Mouse (Mus musculus): ENCODE measurements around the gene Acad11. TPM values are rescaled to one million over a fixed set of nuclear protein-coding genes. Genes with fewer than 3 reads are reported as not detected.
A peak's percentile ranks its signal among the peaks of the same experiment; 100 is the strongest.

Acad11 gene
- polyA plus RNA-seq, 1 experiment from 2014 or later: 24.7 TPM

DNA sequence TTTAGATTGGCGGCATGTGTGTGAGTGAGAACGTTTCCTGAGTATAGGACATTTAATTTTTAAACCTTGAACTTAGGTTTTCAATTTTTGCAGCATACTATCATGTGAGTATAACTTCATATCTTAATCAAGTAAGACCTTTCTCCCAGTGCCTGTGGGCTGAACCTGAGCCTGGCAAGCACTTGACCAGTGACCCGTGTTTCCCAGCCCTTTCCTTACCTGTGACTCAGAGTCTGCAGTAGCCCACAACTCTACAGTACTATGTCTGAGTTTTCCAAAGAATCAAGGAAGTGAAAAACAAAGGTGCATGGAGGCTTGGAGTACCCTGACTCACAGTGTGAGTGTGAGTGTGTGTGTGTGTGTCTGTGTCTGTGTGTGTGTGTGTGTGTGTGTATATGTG lies 16.9 kb downstream of the Acad11 start:
- CTCF ChIA-PET: no interaction called here
- in situ Hi-C loops (cut with MboI; ENCODE audit: low pct_unique_long_range_greater_than_20kb): no loop called here
- POLR2A ChIA-PET: no interaction called here
- H3K27me3 ChIP-seq: no peaks in the 10 kb centered on the region
- DNase-seq (ENCODE audit: low read depth, low spot score): no peak
- no peak for ATAC-seq
- no peak for TF ChIP-seq CTCF (IDR thresholded peaks at IDR 0.05)

DNA sequence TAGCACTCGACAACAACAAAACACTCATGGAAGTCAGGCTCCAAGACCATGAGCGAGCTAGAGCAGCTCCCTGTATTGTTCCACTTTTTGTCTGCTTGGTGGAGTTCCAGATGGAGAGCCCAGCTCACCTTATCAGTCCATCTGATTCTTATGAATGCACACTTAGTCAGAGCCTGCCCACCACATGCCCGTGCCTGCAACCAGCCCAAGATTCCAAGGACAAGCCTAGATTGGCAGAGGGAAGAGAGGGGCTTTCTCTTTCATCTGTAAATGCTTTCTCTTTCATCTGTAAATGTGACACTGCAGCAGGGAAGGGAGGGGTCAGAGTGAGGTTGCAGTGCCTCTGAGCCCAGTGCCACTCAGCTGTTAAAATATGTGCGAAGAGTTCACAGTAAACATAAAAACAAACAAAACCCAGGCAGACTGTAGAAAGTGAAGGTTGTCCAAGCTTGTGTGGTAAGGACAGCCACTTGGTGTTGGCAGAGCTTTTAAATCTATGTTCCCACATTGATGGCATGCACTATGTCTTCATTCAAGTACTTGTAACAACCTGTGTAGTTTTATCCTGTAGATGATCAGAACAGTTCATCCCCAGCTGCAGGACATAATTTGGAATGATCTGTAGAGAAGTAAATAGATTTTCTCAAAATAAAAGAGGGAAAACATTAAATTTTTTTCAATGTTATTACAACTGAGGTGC lies 22.7 kb downstream of the Acad11 start:
- no peak for ATAC-seq
- DNase-seq (ENCODE audit: low read depth, low spot score): no peak

DNA sequence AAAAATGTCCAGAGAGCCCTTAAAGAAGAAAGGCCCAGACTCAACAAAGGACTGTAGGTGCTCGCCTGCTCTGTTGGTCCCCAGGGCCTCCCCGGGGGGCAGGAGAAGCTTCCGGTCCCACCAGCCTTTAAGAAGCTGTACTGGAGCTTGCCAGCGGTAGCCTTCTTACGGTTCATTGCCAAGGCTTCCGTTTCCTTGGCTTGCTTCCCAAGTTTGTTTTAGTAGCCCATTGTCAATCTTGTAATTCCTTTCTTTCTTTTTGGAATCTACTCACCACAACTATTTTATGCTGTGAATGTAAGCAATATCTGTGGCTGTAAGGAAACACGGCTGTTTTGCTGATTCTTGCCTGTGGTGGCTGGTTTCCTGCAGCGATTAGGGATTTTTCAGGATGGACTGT lies 25.4 kb downstream of the Acad11 start:
- DNase-seq (ENCODE audit: low read depth, low spot score): no peak
- ChIA-PET CTCF (interaction anchor here (1.3 kb wide), 1 partner anchor 13 kb away, joined by 8 read pairs; no protein-coding TSS in a partner anchor), POLR2A (interaction anchor here (0.7 to 1.3 kb wide), 3 partner anchors 11 to 41 kb away, joined by 3 to 6 read pairs (median 3); no protein-coding TSS in a partner anchor)
- TF ChIP-seq CTCF (IDR thresholded peaks at IDR 0.05): no peak
- in situ Hi-C loops (cut with MboI; ENCODE audit: low pct_unique_long_range_greater_than_20kb): no loop called here
- no peaks in the 10 kb centered on the region for H3K27me3 ChIP-seq
- ATAC-seq: peak; percentile 54

More for the DNA sequence above, 22.7 kb downstream of the Acad11 start:
- H3K27me3 ChIP-seq: no peaks in the 10 kb centered on the region
- in situ Hi-C loops (cut with MboI; ENCODE audit: low pct_unique_long_range_greater_than_20kb): no loop called here
- POLR2A ChIA-PET: no interaction called here
- TF ChIP-seq CTCF (IDR thresholded peaks at IDR 0.05): no peak
- CTCF ChIA-PET: interaction anchor here (1.3 to 1.6 kb wide), 2 partner anchors 9 to 23 kb away, joined by 3 to 5 read pairs; no protein-coding TSS in a partner anchor

DNA sequence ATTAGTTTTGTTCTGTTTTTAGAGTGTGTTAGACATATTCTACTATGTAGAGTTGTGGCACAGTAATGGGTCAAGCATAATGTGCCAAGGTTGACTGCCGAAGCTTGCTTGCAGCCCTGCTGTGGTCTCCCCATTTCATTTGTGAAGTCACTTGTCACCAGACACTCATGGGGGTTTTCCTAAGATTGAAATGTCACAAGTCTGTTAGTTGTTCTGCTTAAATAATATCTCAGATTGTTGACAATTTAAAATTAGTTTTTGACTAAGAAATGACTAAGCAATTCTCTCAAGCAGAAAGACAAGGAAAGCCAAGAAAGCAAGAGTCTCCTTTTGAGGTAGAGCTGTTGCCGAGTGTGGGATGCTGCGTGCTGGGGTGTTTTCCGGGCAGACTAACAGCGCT lies 29.8 kb downstream of the Acad11 start:
- no peaks in the 10 kb centered on the region for H3K27me3 ChIP-seq
- in situ Hi-C loops (cut with MboI; ENCODE audit: low pct_unique_long_range_greater_than_20kb): no loop called here
- ChIA-PET POLR2A (no interaction called here), CTCF (interaction anchor here (0.6 to 1.3 kb wide), 5 partner anchors 9 to 58 kb away, joined by 3 read pairs; no protein-coding TSS in a partner anchor)
- DNase-seq (ENCODE audit: low read depth, low spot score) (no peak), ATAC-seq (no peak)
- no peak for TF ChIP-seq CTCF (IDR thresholded peaks at IDR 0.05)

DNA sequence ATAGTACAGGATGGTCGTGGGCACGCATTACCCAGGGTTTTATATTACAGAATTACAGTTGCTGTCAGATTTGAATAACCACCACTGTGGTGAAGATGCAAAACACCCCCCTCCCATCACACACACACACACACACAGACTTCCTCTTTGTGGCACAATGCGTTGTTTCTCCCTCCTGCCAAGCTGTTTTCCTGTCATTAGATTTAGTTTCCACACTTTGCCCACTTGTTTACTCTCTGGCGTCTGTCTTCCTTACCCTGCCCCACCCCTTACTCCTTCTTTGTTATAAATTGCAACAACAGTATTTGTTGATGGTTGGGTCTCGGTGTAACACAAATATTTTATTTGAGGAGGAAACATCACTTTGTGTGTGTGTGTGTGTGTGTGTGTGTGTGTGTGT lies 35.1 kb downstream of the Acad11 start:
- CTCF ChIA-PET: no interaction called here
- no peak for ATAC-seq
- DNase-seq (ENCODE audit: low read depth, low spot score): no peak
- no peaks in the 10 kb centered on the region for H3K27me3 ChIP-seq
- in situ Hi-C loops (cut with MboI; ENCODE audit: low pct_unique_long_range_greater_than_20kb): no loop called here
- no peak for TF ChIP-seq CTCF (IDR thresholded peaks at IDR 0.05)
- POLR2A ChIA-PET: no interaction called here

DNA sequence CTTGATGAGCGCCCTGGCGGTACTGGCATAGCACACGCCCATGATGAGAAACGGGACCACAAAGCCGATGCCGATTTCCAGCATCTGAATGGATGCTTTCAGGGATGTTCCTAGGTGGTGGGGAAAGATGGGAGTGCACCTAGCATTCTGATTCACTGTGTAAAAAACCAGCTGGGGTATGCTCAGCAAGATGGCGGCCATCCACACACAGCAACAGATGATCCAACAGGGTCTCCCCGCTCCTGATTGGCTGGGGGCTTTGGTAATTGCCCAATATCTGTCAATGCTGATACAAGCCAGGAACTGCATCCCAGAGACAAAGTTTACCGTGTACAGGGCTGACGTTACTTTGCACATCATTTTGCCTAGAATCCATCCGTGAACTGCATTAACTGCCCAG lies 35.9 kb downstream of the Acad11 start:
- DNase-seq (ENCODE audit: low read depth, low spot score) (no peak), ATAC-seq (no peak)
- CTCF ChIA-PET: interaction anchor here (1.3 kb wide), 1 partner anchor 16 kb away, joined by 3 read pairs; no protein-coding TSS in a partner anchor
- no peaks in the 10 kb centered on the region for H3K27me3 ChIP-seq
- POLR2A ChIA-PET: no interaction called here
- no peak for TF ChIP-seq CTCF (IDR thresholded peaks at IDR 0.05)
- in situ Hi-C loops (cut with MboI; ENCODE audit: low pct_unique_long_range_greater_than_20kb): no loop called here

DNA sequence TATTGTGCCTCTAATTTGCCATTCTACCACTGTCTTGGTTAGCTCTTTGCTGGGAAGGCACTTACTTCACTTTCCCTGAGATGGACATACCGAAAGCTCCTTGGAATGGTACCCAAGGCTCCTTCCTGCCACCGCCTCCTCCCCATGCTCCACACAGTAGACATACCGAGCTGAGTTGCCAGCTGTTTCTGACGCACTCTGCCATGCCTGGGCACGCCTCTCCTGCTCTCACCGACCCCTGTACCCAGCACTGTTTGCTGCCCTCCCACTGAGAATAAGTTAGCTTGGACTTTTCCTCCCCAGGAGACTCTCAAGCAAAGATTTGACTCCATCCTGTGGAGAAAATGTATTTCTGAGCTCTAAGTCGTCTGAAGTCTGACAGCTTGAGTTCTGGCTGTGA lies 37.6 kb downstream of the Acad11 start:
- H3K27me3 ChIP-seq: no peaks in the 10 kb centered on the region
- POLR2A ChIA-PET: interaction anchor here (0.6 kb wide), 1 partner anchor 195 kb away, joined by 3 read pairs; no protein-coding TSS in a partner anchor
- TF ChIP-seq CTCF (IDR thresholded peaks at IDR 0.05): no peak
- in situ Hi-C loops (cut with MboI; ENCODE audit: low pct_unique_long_range_greater_than_20kb): no loop called here
- ATAC-seq: no peak
- no peak for DNase-seq (ENCODE audit: low read depth, low spot score)
- CTCF ChIA-PET: no interaction called here

DNA sequence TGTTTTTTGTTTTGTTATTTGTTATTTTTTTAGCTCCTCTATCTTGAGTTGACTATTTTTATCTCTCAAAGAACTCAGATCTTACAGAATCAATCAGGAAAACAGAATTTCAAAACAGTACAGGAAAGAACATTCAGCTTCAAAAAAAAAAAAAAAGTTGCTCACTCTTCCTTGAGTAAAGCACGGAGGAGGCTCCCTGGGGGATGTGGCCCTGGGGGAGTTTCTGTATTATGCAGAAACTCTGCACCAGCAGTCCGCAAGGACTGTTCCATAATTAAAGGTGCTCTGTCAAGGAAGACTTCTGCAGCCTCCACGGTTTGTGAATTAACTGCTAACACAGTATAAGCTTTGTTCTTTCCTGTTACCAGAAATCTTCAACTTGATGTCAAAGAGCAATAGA lies 38.3 kb downstream of the Acad11 start:
- DNase-seq (ENCODE audit: low read depth, low spot score): no peak
- no peaks in the 10 kb centered on the region for H3K27me3 ChIP-seq
- CTCF ChIA-PET: interaction anchor here (0.9 kb wide), 1 partner anchor 8 kb away, joined by 3 read pairs; no protein-coding TSS in a partner anchor
- POLR2A ChIA-PET: interaction anchor here (0.6 kb wide), 2 partner anchors 21 to 195 kb away, joined by 3 read pairs; no protein-coding TSS in a partner anchor
- no peak for TF ChIP-seq CTCF (IDR thresholded peaks at IDR 0.05)
- ATAC-seq: no peak
- in situ Hi-C loops (cut with MboI; ENCODE audit: low pct_unique_long_range_greater_than_20kb): no loop called here

DNA sequence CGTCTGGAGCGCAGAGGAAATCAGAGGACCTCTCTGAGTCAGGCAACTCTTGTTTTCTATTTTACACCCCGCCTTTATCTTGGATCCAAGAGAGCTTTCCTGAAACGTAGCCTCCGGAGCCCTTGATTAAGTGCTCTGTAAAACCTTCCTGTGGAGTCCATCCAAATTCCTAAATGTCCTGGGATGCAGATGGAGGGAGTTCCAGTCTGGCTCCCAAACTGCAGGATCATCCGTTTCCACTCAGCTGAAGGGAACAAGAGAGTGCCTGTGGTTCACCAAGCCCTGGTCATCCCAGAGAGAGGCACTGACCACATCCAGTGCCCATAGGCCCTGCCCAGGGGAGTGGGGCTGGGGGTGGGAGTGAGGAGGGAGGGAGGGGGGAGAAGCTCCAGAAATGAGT lies 39.1 kb downstream of the Acad11 start:
- in situ Hi-C loops (cut with MboI; ENCODE audit: low pct_unique_long_range_greater_than_20kb): no loop called here
- CTCF ChIA-PET: interaction anchor here (1.5 kb wide), 1 partner anchor 9 kb away, joined by 3 read pairs; no protein-coding TSS in a partner anchor
- DNase-seq (ENCODE audit: low read depth, low spot score): no peak
- no peak for TF ChIP-seq CTCF (IDR thresholded peaks at IDR 0.05)
- no peak for ATAC-seq
- H3K27me3 ChIP-seq: no peaks in the 10 kb centered on the region
- POLR2A ChIA-PET: no interaction called here

DNA sequence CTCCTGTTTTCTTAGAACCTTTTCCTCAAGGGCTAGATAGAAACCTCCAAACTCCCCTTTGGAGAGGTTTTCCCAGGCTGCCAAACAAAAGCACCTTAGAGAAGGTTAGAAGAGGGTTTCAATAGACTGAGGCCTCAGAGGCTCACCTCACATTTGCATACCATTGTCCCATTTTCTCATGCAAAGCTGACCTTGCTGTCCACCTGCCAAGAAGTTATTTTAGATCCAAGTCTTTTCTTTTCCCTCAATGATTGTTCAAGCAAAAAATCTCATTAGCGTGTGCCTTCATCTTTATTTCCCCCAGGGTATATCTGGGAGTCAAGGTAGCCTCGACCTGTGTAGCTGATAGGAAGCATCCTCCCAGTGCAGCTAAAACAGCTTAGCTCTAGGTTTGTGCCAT lies 39.7 kb downstream of the Acad11 start:
- in situ Hi-C loops (cut with MboI; ENCODE audit: low pct_unique_long_range_greater_than_20kb): no loop called here
- ChIA-PET POLR2A (no interaction called here), CTCF (interaction anchor here (1.5 kb wide), 1 partner anchor 10 kb away, joined by 3 read pairs; no protein-coding TSS in a partner anchor)
- TF ChIP-seq CTCF (IDR thresholded peaks at IDR 0.05): no peak
- no peaks in the 10 kb centered on the region for H3K27me3 ChIP-seq
- DNase-seq (ENCODE audit: low read depth, low spot score) (no peak), ATAC-seq (no peak)

DNA sequence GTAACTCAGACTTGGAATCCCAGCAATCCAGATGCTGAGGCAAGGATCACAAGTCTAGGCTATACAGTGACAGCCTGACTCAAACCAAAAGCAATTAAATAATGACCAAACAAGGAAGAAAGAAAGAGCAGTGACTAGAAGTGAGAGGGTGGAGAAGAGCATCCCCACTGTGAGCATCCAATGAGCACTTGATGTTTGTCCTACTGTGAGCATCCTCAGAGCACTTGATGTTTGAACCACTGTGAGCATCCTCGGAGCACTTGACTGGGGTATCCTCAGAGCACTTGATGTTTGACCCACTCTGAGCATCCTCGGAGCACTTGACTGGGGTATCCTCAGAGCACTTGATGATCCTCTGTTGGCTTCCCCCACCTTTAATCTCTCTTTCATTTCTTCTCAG lies 41.8 kb downstream of the Acad11 start:
- in situ Hi-C loops (cut with MboI; ENCODE audit: low pct_unique_long_range_greater_than_20kb): no loop called here
- ChIA-PET CTCF (no interaction called here), POLR2A (no interaction called here)
- no peak for TF ChIP-seq CTCF (IDR thresholded peaks at IDR 0.05)
- H3K27me3 ChIP-seq: no peaks in the 10 kb centered on the region
- no peak for DNase-seq (ENCODE audit: low read depth, low spot score)
- no peak for ATAC-seq

Data from Patski (cell line).